Mouse (Mus musculus): ENCODE measurements around the gene Esr1.

- TF ChIP-seq CTCF (IDR thresholded peaks at IDR 0.05; ENCODE audit: low read depth) (no peak), EP300 (IDR thresholded peaks at IDR 0.05; ENCODE audit: low read depth) (no peak)
These were observed 366.0 kb downstream of the Esr1 start for GRCm38 (mm10) chr10:4977374-4977773.
